Mouse (Mus musculus): Measurements from ENCODE around the gene Inhbc. TPM values are rescaled to one million over a fixed set of nuclear protein-coding genes. Genes with fewer than 3 reads are reported as not detected.

Gene Inhbc
- polyA plus RNA-seq, 2 experiments from 2014 or later: not detected

DNA sequence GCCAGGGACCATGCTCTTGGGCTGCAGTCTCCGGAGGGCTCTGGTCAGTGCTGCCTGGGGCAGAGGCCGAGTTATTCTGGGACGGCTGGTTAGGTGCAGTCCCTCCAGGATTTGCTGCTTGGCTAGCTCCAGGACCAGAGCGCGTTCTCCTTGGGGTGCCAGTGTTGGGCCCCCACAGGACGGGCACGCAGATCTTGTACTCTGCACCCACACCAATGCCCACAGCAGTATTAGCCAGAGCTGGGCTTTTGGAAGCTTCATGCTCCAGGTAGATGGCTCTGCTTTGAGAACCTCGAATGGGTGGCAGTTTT lies 19.0 kb downstream of the Inhbc start:
- no peak for ATAC-seq

DNA sequence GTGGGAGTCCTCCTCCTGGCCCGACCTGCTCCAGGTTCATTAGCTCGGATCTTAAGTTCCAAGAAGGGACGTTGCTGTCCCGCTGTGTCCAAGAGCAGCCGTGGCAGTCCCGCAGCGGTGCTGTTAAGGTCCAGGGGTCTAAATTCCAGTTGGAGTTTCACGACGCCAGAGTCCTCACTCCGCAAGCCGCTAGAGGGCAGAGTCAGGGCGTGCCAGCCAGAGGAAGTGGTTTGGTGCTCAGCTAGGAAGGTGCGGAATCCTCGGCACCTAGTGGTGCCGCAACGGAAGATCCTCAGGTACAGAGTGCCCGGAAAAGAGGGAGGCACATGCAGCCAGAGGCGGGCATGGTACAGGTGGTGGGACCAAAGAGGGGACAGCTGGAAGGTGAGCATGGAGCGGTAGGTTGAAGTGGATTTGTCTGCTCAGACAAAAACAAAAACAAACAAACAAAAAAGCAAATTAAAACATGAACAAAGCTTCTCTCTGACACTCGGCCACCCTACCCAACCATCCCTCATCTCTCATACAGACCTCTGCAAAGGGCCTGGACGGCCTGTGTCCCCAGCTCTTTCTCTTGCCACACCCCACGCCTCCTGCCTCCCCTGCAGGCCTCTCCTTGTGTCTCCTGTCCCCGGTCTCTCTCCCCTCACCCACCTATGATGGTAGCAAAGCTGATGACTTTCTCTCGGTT lies 19.5 kb downstream of the Inhbc start:
- ATAC-seq: peak; percentile 100

DNA sequence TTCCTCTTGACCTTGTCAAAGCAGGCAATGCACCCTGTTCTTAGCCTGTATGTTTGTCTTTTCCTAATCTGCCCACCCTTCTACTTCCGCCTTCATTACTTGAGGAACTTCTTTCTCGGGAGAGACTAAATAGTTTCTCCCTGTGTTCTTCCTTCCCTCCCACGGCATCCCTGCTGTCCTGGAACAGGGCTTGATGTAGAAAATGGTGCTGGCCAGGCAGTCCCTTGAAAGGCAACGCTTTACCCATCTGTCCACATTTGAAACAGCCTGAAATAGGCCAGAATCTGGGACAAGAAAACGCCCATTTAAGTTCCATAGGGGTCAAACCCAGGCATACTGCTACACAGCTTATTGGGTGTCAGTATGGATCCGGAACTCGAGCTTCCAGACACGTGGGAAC lies 20.4 kb downstream of the Inhbc start:
- no peak for ATAC-seq

DNA sequence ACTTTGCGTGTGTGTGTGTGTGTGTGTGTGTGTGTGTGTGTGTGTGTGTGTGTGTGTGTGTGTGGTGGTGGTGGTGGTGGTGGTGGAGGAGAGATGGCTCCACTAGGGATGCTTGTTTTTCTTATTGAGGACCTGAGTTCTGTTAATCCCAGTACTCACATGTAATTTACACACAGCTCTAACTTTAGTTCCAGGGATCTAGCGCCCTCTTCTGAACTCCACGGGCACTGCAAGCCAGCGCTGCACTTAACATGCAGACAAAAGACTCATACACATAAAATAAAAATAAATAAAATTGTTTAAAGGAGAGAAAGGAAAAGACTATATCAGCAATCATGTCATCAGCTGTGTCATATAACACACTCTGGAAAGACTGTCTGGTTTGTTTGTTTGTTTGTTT lies 21.3 kb downstream of the Inhbc start:
- no peak for ATAC-seq

DNA sequence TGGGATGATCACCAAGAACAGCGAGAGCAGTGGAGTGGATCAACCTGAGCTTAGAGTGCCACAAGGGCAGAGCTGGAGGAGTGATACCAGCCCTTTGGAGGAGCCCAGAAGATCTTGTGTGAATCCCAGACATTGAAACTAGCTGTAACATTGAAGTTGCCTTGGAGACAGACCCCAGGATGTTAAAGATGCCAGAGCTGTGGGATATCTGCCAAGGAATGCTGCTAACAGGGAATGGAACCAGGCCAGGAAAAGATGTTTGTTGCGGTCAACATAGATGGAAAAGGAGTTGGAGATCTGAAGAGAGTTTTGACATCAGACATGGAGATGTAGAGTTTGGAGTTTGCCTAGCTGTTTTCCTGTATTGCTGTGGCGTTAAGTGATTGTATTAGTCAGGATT lies 24.1 kb downstream of the Inhbc start:
- no peak for ATAC-seq

DNA sequence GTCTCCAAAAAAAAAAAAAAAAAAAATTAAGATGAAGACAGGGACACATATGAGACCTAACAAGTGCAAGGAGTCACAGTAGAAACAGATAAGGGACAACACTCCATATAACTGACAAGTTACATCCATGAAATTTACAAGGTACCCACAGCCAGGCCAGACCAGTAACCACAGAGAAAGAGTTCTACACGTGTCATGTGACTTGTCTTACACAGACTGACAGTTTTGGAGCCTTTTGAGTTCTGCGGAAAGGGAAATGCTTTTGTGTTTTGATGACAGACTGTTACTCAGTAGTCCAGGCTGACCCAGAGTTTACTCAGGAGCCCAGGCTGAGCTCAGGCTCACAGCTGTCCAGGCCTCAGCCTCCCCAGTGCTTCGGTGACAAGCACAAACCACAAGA lies 27.2 kb downstream of the Inhbc start:
- no peak for ATAC-seq

DNA sequence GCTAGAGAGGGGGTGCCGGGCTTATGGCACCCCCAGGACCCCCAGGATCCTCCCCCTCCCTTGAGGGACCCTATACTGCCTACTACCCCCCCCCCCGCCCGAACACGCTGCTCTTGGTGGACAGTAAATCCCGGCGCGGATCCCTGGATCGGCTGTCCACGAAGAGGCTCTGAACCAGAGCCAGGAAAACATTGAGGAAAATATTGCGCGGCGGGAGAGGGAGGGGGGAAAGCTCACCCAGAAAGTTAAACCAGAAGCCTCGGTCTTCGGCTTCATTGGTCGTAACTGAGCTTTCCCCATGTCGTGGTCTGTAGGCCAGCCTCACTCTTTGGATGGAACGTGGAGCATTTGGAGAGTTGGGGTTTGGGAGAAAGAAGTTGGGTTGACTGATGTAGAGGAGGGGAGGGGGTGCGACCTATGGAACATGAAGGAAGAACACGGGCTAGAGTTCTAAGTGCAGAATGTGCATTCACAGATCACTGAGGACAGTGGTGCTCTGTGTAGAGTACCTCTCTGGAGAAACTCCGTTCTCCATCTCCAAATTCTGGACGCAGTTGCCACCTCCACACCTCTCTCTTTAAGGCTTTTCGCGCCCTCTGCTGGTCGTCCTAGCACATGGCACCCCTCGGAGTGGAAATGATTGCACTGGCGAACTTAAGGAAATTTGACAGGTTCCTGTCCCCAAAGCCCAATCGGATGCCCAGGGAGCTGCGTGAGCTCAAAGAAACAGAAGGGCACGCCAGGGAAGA lies 28.2 kb downstream of the Inhbc start, which contains the start of gene Gli1:
TSS of gene Gli1 (minus strand) at position 84 of the 749 bp plus-strand sequence.
- peak; percentile 56 for ATAC-seq

DNA sequence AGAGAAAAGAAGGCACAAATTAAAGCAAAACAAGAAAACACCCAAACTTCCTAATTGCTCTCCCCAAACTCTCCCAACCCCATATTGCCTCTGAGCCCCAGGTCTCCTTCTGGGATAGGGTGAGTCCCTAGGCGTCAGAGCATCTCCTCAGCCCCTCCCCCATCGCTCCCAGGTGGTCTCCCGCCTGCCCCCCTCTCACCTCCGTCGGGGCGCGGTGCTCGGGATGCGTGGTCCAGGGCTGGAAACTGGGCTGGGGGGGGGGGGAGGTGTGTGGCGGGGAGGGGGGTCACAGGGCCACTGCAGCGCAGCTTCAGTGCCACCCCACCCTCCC lies 28.9 kb downstream of the Inhbc start:
- no peak for ATAC-seq

DNA sequence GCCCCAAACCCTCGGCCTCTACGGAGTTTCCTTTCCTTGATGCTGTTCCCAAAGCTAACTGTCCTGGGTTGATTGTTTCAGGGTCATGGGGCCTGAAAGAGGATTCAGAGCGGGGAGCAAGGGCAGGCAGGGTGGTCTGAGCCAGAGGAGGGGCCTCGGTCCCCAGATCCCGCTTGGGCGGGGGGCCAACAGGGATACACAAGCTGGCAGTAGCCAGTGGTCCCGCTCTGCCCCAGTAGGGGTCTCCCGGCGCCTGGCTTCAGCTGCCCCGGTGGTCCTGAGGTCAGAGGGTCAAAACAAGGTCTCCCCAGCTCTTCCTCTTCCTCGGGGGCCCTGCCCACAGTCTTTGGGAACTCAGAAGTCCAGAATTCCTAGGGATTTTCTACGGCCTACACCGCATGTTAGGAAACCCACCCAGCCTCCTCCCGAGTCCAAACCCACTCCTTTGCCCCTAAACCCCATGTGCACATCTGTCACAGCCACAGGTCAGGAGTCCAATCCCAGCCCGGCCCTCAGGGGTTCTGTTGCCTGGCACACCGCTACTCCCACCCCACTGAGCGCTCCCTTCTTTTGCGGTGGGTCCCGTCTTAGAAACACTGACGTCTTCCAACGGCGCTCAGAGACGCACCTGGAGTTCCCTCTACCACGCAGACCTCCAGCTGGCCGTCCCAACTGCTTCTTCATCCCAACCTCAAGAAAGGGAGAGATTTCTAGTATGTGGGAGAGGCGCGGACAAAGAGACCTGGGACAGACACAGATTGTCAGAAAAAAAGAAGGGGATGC lies 29.5 kb downstream of the Inhbc start:
- ATAC-seq: no peak

DNA sequence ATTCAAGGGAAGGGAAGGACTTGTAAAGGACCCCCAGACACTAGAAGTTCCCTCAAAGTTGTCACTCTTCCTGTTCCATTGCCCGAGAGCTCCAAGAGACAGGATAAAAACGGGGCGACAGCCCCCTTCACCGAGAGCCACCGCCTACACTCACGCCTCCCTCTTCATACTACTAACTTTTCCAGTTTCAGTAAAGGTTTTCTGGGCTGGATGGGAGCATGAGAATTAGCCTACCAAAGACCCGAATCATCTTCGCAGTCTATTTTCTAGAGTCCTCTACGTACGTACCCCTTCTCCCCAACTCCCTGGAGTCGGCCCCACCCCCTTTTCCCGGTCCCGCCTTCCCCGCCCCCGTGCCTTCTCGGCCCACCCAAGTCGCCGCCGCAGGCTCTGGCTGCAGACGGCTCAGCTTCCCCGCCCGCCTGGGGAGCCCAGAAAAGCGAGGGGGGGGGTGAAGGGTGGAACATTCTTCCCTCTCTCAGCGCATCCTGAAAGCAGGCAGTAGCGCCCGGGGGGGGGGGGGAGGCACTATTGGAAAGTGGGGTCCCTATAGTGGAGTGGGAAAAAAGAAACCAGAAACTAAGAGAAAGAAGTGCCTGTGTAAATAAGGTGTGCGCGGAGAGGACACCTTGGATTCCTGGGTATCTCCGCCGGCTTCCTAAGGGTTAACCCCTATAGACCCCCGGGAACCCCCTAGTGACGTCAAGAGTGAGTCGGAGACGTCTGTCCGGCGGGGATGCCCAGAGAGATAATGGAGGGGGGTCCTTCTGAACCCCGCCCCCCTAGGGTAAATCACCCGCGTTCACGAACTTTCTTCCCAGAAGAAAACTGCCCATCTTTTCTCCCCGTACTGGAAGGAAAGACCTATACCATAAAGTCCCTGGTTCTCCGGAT lies 30.3 kb downstream of the Inhbc start:
- no peak for ATAC-seq

DNA sequence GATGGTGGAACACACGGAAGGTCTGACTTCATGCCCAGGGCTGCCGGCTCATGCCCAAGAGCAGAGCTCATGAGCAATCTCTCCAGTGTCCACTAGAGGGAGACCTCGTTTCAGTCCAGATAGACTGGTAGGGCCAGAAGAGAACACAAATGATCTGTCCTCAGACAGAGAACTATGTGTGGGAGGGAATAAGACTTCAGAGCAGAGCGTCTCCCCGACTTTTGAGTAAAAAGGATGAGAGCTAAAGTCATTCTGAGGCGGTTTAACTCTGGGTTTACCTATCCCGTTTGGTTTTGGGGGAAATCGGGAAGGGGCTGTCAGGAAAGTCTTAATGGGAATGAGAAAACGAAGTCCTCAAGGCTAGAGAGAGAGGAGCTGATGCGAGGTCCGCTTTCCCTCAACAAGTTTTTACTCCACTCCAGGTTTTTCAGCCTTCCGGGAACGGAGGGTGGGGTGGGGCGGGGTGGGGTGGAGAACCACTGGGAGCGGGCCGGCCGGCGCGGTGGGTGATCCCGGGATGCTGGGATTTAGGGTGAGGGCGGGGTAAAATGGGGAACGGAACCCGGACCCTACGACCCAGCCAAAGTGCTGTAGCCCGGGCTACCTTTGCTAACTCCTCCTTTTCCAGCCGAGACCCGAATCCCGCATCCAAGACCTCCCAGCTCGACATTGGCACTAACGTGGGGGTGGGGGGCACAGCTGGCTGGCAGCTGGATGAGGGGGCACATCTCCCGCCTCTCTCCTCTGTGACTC lies 31.1 kb downstream of the Inhbc start:
- ATAC-seq: peak; percentile 83

DNA sequence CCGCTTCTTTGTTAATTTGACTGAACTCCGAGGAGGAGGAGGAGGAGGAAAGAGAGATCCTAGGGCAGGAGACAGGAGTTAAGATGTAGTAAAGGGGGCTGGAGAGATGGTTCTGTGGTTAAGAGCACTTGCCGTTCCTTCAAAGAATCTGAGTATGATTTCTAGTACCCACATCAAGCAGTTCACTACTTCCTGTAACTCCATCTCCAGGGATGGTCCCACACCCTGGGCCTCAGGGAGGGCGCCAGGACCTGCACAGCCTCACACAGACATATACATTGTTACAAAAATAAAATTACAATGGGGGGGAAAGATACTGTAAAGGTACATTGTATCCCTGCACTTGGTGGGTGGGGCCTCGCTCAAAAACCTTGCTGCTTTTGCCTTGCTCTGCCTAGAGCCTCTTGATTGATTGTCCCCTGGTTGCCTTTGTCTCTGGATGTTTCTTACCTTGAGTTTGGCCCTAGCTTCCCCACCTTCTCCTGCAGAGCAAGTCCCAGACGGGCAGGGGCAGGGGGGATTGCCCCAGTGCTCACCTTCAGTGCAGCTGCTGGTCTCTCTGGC lies 32.6 kb downstream of the Inhbc start:
- ATAC-seq: peak; percentile 40

DNA sequence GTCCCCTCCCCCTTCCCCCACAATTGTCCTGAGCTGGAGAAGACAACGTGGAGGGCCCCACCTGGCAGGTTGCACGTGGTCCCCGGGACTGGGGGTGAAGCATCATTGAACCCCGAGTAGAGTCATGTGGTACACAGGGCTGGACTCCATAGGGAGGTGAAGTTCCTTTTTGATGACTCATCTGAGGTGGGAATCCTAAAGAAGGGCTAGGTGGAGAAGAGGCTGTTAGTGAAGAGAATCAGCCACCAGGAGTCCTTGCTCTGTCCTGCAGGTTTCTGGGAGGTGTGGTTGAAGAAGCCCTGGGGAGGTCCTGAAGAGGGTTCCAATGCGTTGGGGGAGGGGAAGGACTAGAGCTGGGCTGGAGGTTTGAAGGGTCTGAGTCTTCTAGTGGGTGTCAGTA lies 33.3 kb downstream of the Inhbc start:
- no peak for ATAC-seq

DNA sequence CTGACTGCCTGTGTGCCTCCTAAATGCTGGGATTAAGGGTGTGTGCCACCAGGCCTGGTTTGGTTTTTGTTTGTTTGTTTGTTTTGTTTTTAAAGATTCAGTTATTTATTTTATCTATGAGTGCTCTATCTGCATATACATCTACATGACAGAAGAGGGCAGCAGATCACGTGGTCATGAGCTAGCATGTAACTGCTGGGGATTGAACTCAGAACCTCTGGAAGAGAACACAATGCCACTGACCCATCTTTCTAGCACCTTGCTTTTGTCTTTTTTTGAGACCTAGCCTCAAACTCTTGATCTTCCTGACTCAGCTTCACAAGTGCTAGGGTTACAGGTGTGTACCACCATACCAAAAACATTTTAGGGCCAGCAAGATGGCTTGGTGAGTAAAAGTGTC lies 35.0 kb downstream of the Inhbc start:
- ATAC-seq: no peak

DNA sequence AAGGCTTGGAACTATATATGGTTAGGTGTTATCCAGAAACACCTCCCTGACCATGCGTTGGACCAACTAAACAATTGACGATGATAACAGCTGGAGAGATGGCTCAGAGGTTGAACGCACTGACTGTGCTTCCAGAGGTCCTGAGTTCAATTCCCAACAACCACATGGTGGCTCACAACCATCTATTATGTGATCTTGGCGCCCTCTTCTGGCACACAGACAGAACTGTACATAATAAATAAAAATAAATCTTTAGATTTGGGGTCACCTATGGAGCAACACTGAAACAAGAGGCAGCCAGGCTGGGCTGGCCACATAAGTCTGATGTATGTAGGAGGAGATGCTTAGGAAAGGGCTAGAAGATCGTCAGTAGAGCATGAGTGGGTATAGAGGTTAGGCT lies 37.1 kb downstream of the Inhbc start:
- ATAC-seq: peak; percentile 28

DNA sequence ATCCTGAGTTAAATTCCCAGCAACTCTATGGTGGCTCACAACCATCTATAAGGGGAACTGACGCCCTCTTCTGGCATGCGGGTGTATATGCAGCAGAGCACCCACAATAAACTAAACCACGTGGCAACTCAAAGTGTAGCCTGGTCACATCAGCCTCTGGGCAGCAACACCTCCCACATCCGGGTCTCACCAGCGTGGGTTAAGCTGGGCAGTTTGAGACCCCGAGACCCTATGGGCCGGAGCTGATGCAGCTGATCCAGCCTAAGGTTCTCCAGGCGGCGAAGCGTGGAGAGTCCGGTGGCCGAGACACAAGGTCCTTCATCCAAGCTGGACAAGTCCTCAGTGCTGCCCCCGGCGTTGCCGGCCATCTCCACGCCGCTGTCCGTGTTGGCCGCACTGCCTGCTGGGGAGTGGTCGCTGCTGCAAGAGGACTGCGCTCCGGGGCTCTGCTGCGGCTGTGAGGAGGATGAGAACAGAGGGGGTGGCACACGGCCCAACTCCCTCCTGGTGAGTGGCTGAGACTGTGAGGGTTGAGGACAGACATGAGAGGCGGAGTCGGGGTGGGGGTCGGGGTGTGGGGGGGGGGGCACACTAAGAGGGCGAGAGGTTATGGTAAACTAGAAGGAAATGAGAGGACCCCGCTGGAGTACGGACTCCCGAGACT lies 37.9 kb downstream of the Inhbc start:
- peak; percentile 44 for ATAC-seq

DNA sequence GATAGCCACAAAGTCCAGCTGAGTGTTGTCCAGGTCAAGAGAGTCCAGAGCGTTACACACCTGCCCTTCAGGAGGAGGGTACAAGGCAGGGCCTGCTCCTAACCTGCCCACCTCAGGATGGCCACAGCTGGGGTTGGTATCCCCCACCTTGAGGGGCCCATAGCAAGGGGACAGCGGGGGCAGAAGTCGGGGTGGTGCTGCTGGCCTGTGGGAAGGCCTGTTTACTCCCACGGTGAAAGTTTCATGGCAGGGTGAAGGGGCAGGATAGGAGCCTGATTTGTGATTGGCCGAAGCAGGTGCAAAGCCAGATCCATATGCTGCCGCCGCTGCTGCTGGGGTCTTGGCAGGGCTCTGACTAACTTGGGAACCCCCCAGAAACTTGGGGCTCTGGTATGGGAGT lies 40.0 kb downstream of the Inhbc start:
- ATAC-seq: no peak

DNA sequence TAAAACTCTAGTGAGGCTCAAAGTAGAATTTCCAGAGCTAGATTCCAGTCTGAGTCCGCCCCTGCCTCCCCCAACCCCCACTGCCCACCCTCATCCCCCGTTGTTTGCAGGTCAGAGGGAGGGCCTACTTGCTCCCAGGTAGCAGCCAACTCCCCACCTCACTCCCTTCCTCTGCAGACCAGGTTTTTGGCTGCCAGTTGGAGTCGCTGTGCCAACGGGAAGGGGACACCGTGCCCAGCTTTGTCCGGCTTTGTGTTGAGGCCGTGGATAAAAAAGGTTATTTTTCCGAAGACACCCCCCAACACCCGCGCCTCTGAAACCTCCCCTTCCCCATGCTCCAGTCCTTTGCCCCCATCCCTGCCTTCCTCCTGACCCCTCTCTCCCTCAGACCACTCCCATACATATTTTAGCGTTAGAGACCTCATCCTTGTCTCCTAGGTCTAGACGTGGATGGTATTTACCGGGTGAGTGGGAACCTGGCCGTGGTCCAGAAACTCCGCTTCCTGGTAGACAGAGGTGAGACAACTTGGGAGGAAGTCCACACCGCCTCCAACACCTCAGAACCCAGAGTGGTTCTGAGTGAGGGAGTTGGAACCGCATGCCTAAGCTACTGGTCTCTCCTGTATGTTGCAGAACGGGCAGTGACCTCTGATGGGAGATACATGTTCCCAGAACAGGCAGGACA lies 42.6 kb downstream of the Inhbc start:
- ATAC-seq: no peak

DNA sequence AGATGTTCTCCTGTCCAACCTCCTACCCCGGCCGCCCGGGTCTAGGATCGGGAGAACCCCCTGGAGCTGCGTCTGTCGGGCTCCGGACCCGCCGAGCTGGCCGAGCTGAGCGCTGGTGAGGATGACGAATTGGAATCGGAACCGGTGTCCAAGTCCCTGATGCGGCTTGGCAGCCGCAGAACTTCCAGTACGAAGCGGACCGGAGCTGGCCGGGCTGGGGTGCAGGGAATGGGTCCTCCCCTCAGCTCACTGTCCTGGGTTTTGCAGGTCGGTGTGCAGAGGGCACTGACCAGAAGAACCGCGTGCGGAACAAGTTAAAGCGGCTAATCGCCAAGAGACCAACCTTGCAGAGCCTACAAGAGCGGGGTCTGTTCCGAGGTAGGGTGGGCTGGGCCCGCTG lies 43.4 kb downstream of the Inhbc start:
- no peak for ATAC-seq

DNA sequence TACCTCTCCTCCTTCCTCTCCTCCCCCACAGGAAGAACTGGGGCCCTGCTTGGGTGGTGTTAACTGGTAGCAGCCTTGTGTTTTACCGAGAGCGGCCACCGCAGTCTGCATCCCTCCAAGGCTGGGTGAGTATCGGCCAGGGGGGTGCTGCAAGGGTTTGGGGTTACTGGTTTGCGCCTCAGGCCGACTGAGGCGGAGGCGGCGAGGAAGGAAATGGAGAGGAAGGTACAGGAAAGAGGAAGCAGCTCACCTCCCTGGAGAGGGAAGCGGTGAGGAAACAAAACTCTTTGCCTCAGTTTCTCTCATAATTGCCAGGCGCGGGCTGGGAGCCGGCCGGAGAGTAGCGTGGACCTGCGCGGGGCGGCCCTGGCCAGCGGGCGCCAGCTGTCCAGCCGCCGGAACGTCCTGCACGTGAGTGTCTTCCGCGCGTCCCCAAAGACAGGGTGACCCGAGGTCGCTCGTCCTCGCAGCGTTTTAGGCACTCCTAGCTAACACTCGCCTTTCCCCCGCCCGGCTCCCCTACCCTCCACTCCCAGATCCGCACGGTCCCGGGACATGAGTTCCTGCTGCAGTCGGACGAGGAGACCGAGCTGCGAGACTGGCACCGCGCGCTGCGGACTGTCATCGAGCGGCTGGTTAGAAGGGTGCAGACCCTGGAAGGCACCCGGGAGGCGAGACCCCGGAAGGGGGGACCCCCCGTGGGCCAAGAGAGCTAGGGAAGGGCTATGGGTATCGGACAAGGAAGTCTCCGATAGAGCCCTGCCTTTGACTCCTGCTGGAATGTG lies 44.0 kb downstream of the Inhbc start:
- peak; percentile 32 for ATAC-seq
